Mouse (Mus musculus): ENCODE data around the gene Ap2a2.

DNA sequence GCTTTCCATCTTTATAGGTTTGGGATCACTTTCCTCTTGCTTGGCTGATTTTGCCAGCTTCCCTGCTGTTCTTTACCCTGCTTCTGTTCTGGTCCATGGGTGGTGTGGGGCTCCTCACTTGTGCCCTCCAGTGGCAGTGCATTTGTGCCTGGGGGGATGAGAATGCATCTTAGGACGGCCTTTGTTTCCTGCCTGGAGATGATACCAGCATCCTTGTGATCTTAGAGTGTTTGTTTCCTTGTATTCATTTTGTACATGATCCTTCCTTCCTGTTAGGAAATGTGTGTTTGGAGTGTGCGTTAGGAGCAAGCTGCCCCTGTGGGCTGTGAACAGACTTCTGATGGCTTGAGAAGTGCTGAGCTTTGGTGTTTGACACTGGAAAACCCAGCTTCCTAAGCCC lies 62.2 kb downstream of the Ap2a2 start:
- no peak for TF ChIP-seq EP300 (IDR thresholded peaks at IDR 0.05; ENCODE audit: low read depth)
- peak; percentile 56 for TF ChIP-seq CTCF (IDR thresholded peaks at IDR 0.05; ENCODE audit: low read depth)

All from liver, postnatal 0 days (tissue).